Mouse (Mus musculus): ENCODE measurements at regions not wholly inside any gene's neighbourhood (a gene's known extent, or its start where the extent isn't known, plus 50 kb on each side); places are given as distances from the start of the nearest gene placed in this dataset.

DNA sequence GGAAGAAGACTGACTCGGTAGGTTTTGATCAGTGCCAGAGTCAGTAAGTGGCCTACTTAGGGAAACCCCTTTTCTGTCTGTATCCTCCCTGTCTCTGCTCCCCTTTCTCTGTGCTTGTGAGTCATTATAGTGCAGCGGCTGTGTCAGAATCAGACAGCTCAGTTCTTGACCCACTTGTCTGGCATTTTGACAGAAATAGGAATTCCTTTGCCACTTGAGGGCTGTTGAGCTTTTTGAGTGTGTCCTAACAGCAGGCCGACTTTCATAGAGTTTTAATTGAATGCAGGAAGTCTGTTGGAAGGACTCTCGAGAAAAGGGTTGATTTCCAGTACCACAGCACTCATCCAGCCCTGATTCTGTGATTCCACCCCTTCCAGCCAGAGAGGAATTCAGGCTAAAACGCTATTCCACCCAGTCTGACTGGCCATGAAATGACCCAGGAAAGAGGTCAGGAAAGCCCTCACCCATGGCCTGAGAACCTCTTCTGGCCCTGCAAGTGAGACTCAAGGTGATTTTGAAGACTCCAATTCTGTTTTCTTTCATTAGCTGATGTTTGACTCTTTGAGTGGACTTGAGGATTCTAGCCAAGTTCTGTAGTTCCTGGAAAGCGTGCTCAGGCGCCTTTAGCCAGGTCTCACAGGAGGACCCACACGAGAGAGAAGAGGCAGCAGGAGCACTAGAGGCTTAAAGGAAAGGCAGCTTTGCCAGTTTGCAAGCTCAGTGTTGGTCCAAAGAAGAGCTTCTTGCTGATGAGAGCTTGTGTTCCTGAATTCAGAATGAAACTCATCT, 95.6 kb upstream of the Opcml start:
- DNase-seq (ENCODE audit: extremely low read depth, low read depth) = no peak

- DNase-seq (ENCODE audit: extremely low read depth, low read depth) = no peak
These were observed 89.0 kb upstream of the Opcml start for GRCm38 (mm10) chr9:27701559-27701958.

DNA sequence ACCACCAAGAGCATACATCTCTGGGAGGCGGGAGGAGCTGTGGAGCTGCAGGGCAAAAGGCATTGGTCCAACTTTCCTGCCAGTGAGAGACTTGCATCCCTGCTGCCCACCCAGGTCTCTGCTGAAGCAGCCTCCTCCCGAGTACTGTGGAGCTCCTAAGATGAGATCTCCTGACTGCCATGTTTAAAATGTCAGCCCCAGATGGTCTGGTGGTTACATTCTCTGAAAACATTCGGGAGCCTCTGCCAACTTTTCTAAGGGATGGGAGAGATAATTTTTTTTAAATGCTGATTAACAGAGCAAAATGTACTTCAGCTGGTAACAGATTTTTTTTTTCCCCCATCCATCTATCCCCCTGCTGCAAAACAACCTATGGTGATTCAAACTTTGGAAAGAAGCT, 88.4 kb upstream of the Opcml start:
- no peak for DNase-seq (ENCODE audit: extremely low read depth, low read depth)

GRCm38 (mm10) chr9:27704001-27704400, 86.6 kb upstream of the Opcml start:
- no peak for DNase-seq (ENCODE audit: extremely low read depth, low read depth)

GRCm38 (mm10) chr9:27723840-27724408, 66.7 kb upstream of the Opcml start:
- no peak for DNase-seq (ENCODE audit: extremely low read depth, low read depth)

DNA sequence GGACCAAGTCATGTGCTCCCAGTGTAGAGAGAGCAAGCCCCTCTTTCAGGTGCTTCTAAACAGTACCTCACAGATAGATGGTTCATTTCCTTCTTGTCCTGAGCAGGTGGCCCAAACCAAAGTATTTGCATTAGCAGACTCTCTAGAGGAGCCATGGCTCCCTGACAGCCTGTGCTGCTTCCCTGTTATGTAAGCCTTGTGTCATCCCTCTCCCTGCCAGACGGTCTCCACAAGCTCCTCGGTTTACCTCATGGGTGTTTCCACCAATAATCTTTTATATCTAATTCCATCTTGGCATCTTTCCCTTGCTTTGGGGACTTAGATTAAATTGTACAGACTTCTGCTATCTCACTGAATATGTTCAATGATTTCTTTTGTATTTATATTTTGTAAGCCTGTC, 66.0 kb upstream of the Opcml start:
- DNase-seq (ENCODE audit: extremely low read depth, low read depth) = no peak

GRCm38 (mm10) chr9:27728652-27729557, 61.7 kb upstream of the Opcml start:
- no peak for DNase-seq (ENCODE audit: extremely low read depth, low read depth)

DNA sequence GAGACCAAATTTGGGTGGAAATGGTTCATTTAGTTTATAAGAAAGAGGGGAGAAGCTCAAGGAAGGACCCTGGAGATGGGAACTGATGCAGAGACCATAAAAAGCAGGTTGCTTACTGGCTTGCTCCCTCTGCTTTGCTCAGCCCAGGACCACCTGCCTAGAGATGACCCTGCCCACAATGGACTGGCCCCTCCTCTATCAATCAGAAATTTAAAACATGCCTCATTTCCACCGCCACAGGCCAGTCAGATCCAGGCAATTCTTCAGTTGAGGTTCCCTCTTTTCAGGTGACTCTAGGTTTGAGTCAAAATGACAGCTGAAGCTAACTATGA, 61.1 kb upstream of the Opcml start:
- no peak for DNase-seq (ENCODE audit: extremely low read depth, low read depth)

DNA sequence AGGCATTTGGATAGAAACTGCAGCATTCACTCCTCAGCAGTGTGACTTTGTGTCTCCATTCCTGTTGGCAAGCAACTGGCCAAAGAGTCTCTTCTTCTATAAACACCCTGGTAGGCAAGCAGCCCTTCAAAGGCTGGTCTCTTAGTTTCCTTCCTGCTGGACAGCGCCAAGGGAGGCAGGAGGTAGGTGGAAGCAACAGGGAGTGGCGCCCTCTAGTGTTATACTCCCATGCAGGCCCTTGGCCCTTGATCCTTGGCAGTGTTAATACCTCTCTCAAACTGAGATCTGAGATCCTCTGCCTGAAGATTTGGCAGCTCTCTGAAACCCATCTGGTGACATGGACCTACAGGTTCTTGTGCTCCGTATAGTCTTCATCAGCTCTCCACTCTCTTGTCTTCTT, 51.3 kb upstream of the Opcml start:
- no peak for DNase-seq (ENCODE audit: extremely low read depth, low read depth)
